Mouse (Mus musculus) liver, adult 2 months (tissue): Measurements from ENCODE around the gene Hoxb7.

Source experiments
- CTCF ChIP-seq: fragments of 200-500 bp; IDR thresholded peaks from 2 replicates; pipeline ENCODE4 v1.5.1; 2011; ENCODE audit warnings: low read depth, low read length, control low read depth
- POLR2A ChIP-seq: fragments of 200-500 bp; IDR thresholded peaks from 2 replicates; pipeline ENCODE4 v1.6.1; 2011; ENCODE audit warnings: low read length, control low read depth; ENCODE audit not compliant: insufficient read depth; ENCODE audit errors: extremely low read depth

GRCm38 (mm10) chr11:96306183-96306907, 19.9 kb downstream of the Hoxb7 start:
- no peak for TF ChIP-seq POLR2A
- TF ChIP-seq CTCF = no peak
